Mouse (Mus musculus): ENCODE results near the gene Krt16. TPM values are rescaled to one million over a fixed set of nuclear protein-coding genes. Genes with fewer than 3 reads are reported as not detected.

The Krt16 gene
- polyA plus RNA-seq, 1 experiment from 2014 or later = not detected

DNA sequence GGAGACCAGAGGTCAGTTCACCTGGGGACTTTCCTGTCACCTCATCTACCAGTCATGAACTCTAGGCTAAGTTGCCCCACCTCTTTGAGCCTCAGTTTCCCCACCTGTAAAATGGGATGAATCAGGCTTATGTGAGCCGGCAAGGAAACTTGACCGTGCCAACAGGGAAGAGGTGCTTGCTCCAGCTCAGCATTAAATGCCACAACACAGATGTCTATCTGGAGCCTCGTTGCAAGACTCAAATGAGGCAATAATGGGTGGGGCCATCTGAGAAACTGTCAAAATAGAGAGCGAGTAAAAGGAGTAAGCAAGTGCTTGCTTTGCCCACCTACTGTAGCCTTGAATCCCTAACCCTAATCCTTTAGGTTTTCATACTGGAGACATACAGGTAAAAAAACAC is 29.4 kb downstream of the Krt16 start:
- Histone ChIP-seq H3K27ac (ENCODE audit: low read depth, low read length) (no peak overlapping the region), H3K4me3 (ENCODE audit: low read depth, low read length) (no peak overlapping the region), H3K9ac (replicated peaks; ENCODE audit: low read depth, low read length) (no peak overlapping the region), H3K27me3 (ENCODE audit: control insufficient read depth, insufficient read depth, low read length) (no peaks in the 10 kb centered on the region), H3K36me3 (ENCODE audit: control insufficient read depth, insufficient read depth, low read length) (no peaks in the 10 kb centered on the region), H3K4me1 (ENCODE audit: control insufficient read depth, insufficient read depth, low read length) (no peaks in the 10 kb centered on the region), H3K4me2 (ENCODE audit: low read depth, low read length) (no peak overlapping the region), H3K9me3 (ENCODE audit: control insufficient read depth, low read length) (no peaks in the 10 kb centered on the region)
- WGBS = 91% methylated on average over 4 of the region's 4 CpGs
- no peak for ATAC-seq (ENCODE audit: low read depth)

DNA sequence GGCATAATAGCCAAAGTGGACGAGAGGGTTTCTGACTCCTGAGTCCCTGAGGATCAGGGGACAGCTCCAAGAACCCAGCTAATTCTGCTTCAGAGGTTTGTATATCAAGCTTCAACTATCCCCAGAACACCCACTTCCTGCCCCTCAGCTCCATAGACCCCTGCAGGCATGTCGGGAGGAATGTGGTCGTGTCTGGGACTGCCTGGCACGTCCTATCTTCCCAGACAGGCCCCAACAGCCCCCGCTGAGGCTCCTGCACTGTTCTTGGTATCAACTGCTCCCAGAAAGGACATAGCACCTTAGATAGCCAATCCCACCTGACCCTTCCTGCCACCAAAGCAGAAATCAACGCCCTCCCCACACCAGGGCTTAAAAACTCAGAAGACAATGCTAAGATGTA is 40.2 kb downstream of the Krt16 start:
- H3K27me3 ChIP-seq (ENCODE audit: control insufficient read depth, insufficient read depth, low read length) = no peaks in the 10 kb centered on the region
- no peaks in the 10 kb centered on the region for H3K36me3 ChIP-seq (ENCODE audit: control insufficient read depth, insufficient read depth, low read length)
- no peaks in the 10 kb centered on the region for H3K4me1 ChIP-seq (ENCODE audit: control insufficient read depth, insufficient read depth, low read length)
- H3K4me2 ChIP-seq (ENCODE audit: low read depth, low read length) = no peak overlapping the region
- 71% methylated on average over 6 of the region's 6 CpGs for WGBS
- no peak overlapping the region for H3K27ac ChIP-seq (ENCODE audit: low read depth, low read length)
- no peak overlapping the region for H3K9ac ChIP-seq (replicated peaks; ENCODE audit: low read depth, low read length)
- ATAC-seq (ENCODE audit: low read depth) = no peak
- no peaks in the 10 kb centered on the region for H3K9me3 ChIP-seq (ENCODE audit: control insufficient read depth, low read length)
- no peak overlapping the region for H3K4me3 ChIP-seq (ENCODE audit: low read depth, low read length)

DNA sequence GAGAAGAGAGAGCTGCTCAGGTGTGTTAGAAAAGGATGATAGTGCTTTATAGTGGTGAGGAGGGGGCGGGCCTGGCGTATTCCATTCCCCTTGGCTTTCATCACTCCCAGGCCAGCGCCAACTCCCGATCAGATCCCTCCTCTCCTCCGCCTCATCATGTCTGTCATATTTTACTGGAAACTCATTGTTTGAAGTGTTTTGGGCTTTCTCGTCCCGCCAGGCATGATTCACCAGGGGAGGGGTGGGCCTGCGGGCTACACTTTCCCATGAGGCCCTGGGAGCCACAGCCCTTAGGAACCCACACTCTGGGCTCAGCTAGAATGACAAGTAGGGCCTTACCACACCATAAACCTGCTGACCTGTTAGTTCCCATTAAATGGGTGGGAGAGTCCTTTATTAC is 41.2 kb downstream of the Krt16 start, which contains the start of gene Krt14:
Gene Krt14, minus strand, starts transcription at position 51 of the 400 bp plus-strand sequence.
- Histone ChIP-seq H3K27ac (ENCODE audit: low read depth, low read length) (no peak within 1 kb of the TSS), H3K4me1 (ENCODE audit: control insufficient read depth, insufficient read depth, low read length) (no peaks in the 10 kb centered on the region), H3K36me3 (ENCODE audit: control insufficient read depth, insufficient read depth, low read length) (no peaks in the 10 kb centered on the region), H3K4me3 (ENCODE audit: low read depth, low read length) (no peak within 1 kb of the TSS), H3K9ac (replicated peaks; ENCODE audit: low read depth, low read length) (no peak within 1 kb of the TSS), H3K9me3 (ENCODE audit: control insufficient read depth, low read length) (no peaks in the 10 kb centered on the region), H3K27me3 (ENCODE audit: control insufficient read depth, insufficient read depth, low read length) (no peaks in the 10 kb centered on the region), H3K4me2 (ENCODE audit: low read depth, low read length) (no peak within 1 kb of the TSS)
- 92% methylated on average over 8 of the region's 8 CpGs for WGBS
- ATAC-seq (ENCODE audit: low read depth) = no peak

DNA sequence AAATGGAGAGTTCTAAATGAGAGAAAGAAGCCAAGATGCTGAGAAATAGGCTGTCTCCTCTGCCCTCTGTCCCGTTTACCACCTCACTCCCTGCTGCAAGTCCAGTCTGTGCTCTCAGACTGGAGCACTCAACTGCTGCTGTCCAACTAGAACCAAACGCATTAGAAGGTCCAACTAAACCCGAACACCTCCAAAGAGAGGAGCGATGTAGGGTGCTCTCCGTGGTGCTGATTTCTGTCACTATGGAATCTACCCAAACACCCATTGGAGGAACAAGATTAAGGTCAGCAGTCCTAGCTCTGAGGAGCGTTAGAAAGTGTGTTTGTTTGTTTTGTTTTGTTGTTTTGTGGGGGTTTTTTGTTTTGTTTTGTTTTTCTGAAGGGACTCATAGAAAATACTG is 45.3 kb downstream of the Krt16 start:
- H3K4me1 ChIP-seq (ENCODE audit: control insufficient read depth, insufficient read depth, low read length) = no peaks in the 10 kb centered on the region
- H3K4me2 ChIP-seq (ENCODE audit: low read depth, low read length) = no peak overlapping the region
- no peak overlapping the region for H3K4me3 ChIP-seq (ENCODE audit: low read depth, low read length)
- no peak overlapping the region for H3K9ac ChIP-seq (replicated peaks; ENCODE audit: low read depth, low read length)
- no peak for ATAC-seq (ENCODE audit: low read depth)
- no peak overlapping the region for H3K27ac ChIP-seq (ENCODE audit: low read depth, low read length)
- no peaks in the 10 kb centered on the region for H3K36me3 ChIP-seq (ENCODE audit: control insufficient read depth, insufficient read depth, low read length)
- H3K27me3 ChIP-seq (ENCODE audit: control insufficient read depth, insufficient read depth, low read length) = no peaks in the 10 kb centered on the region
- no peaks in the 10 kb centered on the region for H3K9me3 ChIP-seq (ENCODE audit: control insufficient read depth, low read length)
- WGBS = 21% methylated on average over 6 of the region's 6 CpGs

DNA sequence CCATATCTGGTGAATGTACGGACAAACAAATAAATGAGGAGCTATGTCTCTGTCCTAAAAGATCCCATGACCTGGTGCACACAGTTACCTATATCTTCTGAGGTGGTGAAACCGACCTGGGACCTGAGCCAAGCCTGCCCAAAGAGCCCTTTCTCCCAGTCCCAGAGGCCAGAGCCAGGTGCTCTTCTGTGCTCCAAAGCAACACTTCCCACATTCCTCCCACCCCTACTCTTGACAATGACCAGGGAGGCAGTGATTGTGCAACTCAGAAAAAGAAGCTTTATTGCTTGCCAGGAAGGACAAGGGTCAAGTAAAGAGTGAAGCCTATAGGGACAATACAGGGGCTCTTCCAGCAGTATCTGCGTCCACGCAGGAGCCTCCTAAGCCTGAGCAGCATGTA is 45.8 kb downstream of the Krt16 start:
- H3K4me2 ChIP-seq (ENCODE audit: low read depth, low read length) = no peak overlapping the region
- H3K4me1 ChIP-seq (ENCODE audit: control insufficient read depth, insufficient read depth, low read length) = no peaks in the 10 kb centered on the region
- H3K27me3 ChIP-seq (ENCODE audit: control insufficient read depth, insufficient read depth, low read length) = no peaks in the 10 kb centered on the region
- 81% methylated on average over 4 of the region's 4 CpGs for WGBS
- H3K9ac ChIP-seq (replicated peaks; ENCODE audit: low read depth, low read length) = no peak overlapping the region
- no peak overlapping the region for H3K4me3 ChIP-seq (ENCODE audit: low read depth, low read length)
- H3K36me3 ChIP-seq (ENCODE audit: control insufficient read depth, insufficient read depth, low read length) = no peaks in the 10 kb centered on the region
- ATAC-seq (ENCODE audit: low read depth) = no peak
- H3K9me3 ChIP-seq (ENCODE audit: control insufficient read depth, low read length) = no peaks in the 10 kb centered on the region
- H3K27ac ChIP-seq (ENCODE audit: low read depth, low read length) = no peak overlapping the region

DNA sequence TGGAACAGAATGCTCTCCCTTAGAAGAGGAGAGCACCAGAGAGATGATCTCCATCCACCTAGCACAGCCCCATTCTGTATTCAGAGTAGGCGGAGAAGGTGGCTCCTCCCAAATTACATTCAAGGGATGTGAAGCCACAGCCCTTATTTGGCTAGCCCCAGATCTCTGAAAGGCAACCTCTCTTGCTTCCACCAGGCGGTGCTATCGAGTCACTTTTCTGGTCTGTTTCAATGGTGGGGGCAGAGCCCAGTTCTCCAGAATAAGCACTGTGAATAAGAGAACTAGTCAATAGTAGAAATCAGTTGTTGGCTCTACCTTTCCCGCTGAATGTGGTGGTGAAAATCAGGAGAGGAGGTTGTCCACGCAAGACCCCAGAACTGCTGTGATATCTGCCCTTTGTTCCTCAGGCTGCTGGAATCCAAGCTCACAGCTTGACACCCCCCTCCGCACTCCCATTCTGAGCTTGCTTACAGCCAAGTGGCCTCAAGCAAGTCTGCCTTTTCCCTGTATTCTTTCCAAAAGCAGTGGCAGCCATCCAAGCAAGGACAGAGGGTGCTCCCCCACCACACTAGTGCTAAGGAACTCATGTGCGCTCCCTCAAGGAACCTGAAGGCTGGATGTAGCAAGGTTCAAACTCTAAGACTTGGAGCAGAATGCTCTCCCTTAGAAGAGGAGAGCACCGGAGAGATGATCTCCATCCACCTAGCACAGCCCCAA is 48.4 kb downstream of the Krt16 start:
- H3K27me3 ChIP-seq (ENCODE audit: control insufficient read depth, insufficient read depth, low read length) = no peaks in the 10 kb centered on the region
- H3K36me3 ChIP-seq (ENCODE audit: control insufficient read depth, insufficient read depth, low read length) = no peaks in the 10 kb centered on the region
- H3K9me3 ChIP-seq (ENCODE audit: control insufficient read depth, low read length) = no peaks in the 10 kb centered on the region
- no peak overlapping the region for H3K9ac ChIP-seq (replicated peaks; ENCODE audit: low read depth, low read length)
- H3K4me2 ChIP-seq (ENCODE audit: low read depth, low read length) = no peak overlapping the region
- 51% methylated on average over 8 of the region's 8 CpGs for WGBS
- H3K4me1 ChIP-seq (ENCODE audit: control insufficient read depth, insufficient read depth, low read length) = no peaks in the 10 kb centered on the region
- ATAC-seq (ENCODE audit: low read depth) = no peak
- H3K4me3 ChIP-seq (ENCODE audit: low read depth, low read length) = no peak overlapping the region
- H3K27ac ChIP-seq (ENCODE audit: low read depth, low read length) = no peak overlapping the region

DNA sequence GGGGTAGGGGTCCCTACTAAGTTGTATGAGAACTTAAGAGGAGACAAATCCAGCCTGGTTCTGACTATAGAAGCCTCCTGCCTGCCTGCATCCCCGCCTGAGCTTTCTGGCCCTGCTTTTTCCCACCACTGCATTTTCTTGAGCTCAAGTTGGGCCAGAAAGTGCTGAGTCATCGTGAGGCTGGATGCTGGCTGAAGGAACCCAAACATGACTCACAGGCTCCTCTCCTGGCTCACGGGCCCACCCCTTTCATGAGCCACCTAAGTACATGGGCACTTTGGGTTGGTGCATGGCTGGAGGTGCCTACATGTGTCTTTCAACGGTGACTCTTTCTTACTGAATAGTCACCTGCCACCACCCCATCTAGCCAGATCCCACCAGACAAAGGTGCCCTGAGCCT is 50.0 kb downstream of the Krt16 start:
- H3K4me3 ChIP-seq (ENCODE audit: low read depth, low read length) = no peak overlapping the region
- 76% methylated on average over 4 of the region's 4 CpGs for WGBS
- no peak for ATAC-seq (ENCODE audit: low read depth)

More for the DNA sequence above, 50.0 kb downstream of the Krt16 start:
- H3K27me3 ChIP-seq (ENCODE audit: control insufficient read depth, insufficient read depth, low read length) = no peaks in the 10 kb centered on the region
- no peaks in the 10 kb centered on the region for H3K36me3 ChIP-seq (ENCODE audit: control insufficient read depth, insufficient read depth, low read length)
- H3K9ac ChIP-seq (replicated peaks; ENCODE audit: low read depth, low read length) = no peak overlapping the region
- H3K9me3 ChIP-seq (ENCODE audit: control insufficient read depth, low read length) = no peaks in the 10 kb centered on the region
- H3K4me1 ChIP-seq (ENCODE audit: control insufficient read depth, insufficient read depth, low read length) = no peaks in the 10 kb centered on the region
- no peak overlapping the region for H3K4me2 ChIP-seq (ENCODE audit: low read depth, low read length)
- no peak overlapping the region for H3K27ac ChIP-seq (ENCODE audit: low read depth, low read length)

Other genes starting within 250 kb of the Krt16 start
- gene Krt33a, start 232.7 kb downstream of the Krt16 start, polyA plus RNA-seq (2014; fragmentation: Nextera tagmentation; extraction: Ambion mirVana) = not detected in 2 replicates
- not detected in 2 replicates for gene Krt33b, start 219.0 kb downstream of the Krt16 start, polyA plus RNA-seq (2014; fragmentation: Nextera tagmentation; extraction: Ambion mirVana)
- not detected in 2 replicates for gene Krt34, start 207.3 kb downstream of the Krt16 start, polyA plus RNA-seq (2014; fragmentation: Nextera tagmentation; extraction: Ambion mirVana)
- gene Krt31, start 198.4 kb downstream of the Krt16 start, polyA plus RNA-seq (2014; fragmentation: Nextera tagmentation; extraction: Ambion mirVana) = not detected in 2 replicates
- not detected in 2 replicates for gene Krt32, start 160.7 kb downstream of the Krt16 start, polyA plus RNA-seq (2014; fragmentation: Nextera tagmentation; extraction: Ambion mirVana)
- not detected in 2 replicates for gene Krt35, start 152.7 kb downstream of the Krt16 start, polyA plus RNA-seq (2014; fragmentation: Nextera tagmentation; extraction: Ambion mirVana)
- not detected in 2 replicates for gene Krt36, start 143.3 kb downstream of the Krt16 start, polyA plus RNA-seq (2014; fragmentation: Nextera tagmentation; extraction: Ambion mirVana)
- not detected in 2 replicates for gene Krt13, start 127.3 kb downstream of the Krt16 start, polyA plus RNA-seq (2014; fragmentation: Nextera tagmentation; extraction: Ambion mirVana)
- gene Krt15, start 113.0 kb downstream of the Krt16 start, polyA plus RNA-seq (2014; fragmentation: Nextera tagmentation; extraction: Ambion mirVana) = not detected in 2 replicates
- gene Krt19, start 100.2 kb downstream of the Krt16 start, polyA plus RNA-seq (2014; fragmentation: Nextera tagmentation; extraction: Ambion mirVana) = 0.46 and 0.51 TPM in 2 replicates
- 0.08 TPM in 1 of 2 replicates, not detected in the other for gene Krt9, start 55.7 kb downstream of the Krt16 start, polyA plus RNA-seq (2014; fragmentation: Nextera tagmentation; extraction: Ambion mirVana)
- gene Krt14, start 41.4 kb downstream of the Krt16 start, polyA plus RNA-seq (2014; fragmentation: Nextera tagmentation; extraction: Ambion mirVana) = 0.36 and 0.40 TPM in 2 replicates
- 0.22 TPM in 1 of 2 replicates, not detected in the other for gene Krt17, start 12.1 kb upstream of the Krt16 start, polyA plus RNA-seq (2014; fragmentation: Nextera tagmentation; extraction: Ambion mirVana)
- not detected in 2 replicates for gene Krt42, start 21.0 kb upstream of the Krt16 start, polyA plus RNA-seq (2014; fragmentation: Nextera tagmentation; extraction: Ambion mirVana)
- 1,262 and 1,333 TPM in 2 replicates for gene Eif1, start 71.0 kb upstream of the Krt16 start, polyA plus RNA-seq (2014; fragmentation: Nextera tagmentation; extraction: Ambion mirVana)
- gene Gast, start 85.5 kb upstream of the Krt16 start, polyA plus RNA-seq (2014; fragmentation: Nextera tagmentation; extraction: Ambion mirVana) = not detected in 2 replicates
- 71.6 and 93.7 TPM in 2 replicates for gene Hap1, start 107.2 kb upstream of the Krt16 start, polyA plus RNA-seq (2014; fragmentation: Nextera tagmentation; extraction: Ambion mirVana)
- 43.0 and 58.9 TPM in 2 replicates for gene Jup, start 148.9 kb upstream of the Krt16 start, polyA plus RNA-seq (2014; fragmentation: Nextera tagmentation; extraction: Ambion mirVana)
- gene P3h4, start 165.9 kb upstream of the Krt16 start, polyA plus RNA-seq (2014; fragmentation: Nextera tagmentation; extraction: Ambion mirVana) = 18.9 and 21.1 TPM in 2 replicates
- 7.2 and 32.8 TPM in 2 replicates for gene Fkbp10, start 166.8 kb upstream of the Krt16 start, polyA plus RNA-seq (2014; fragmentation: Nextera tagmentation; extraction: Ambion mirVana)
- 107 and 109 TPM in 2 replicates for gene Nt5c3b, start 192.9 kb upstream of the Krt16 start, polyA plus RNA-seq (2014; fragmentation: Nextera tagmentation; extraction: Ambion mirVana)
- gene Klhl10, start 193.0 kb upstream of the Krt16 start, polyA plus RNA-seq (2014; fragmentation: Nextera tagmentation; extraction: Ambion mirVana) = 0.68 and 1.1 TPM in 2 replicates
- gene Klhl11, start 223.8 kb upstream of the Krt16 start, polyA plus RNA-seq (2014; fragmentation: Nextera tagmentation; extraction: Ambion mirVana) = 15.7 and 16.1 TPM in 2 replicates